Mouse (Mus musculus) cerebral cortex, adult 2 months (tissue): ENCODE data around the gene Acadvl.

ENCODE experiments used
- WGBS: fragments of 180-500 bp; shearing (Covaris S2); methylation state at CpG from one replicate; pipeline ENCODE4 v1.1.7; 2018; 5-methylcytosine and 5-hydroxymethylcytosine counted together

Acadvl gene

GRCm38 (mm10) chr11:69980196-69981140, 34.7 kb downstream of the Acadvl start:
- under 1% methylated on average over 43 of the region's 60 CpGs for WGBS

GRCm38 (mm10) chr11:69979827-69980195, 35.4 kb downstream of the Acadvl start:
- WGBS = 1% methylated on average over 16 of the region's 16 CpGs

- 78% methylated on average over 4 of the region's 4 CpGs for WGBS
Measured at GRCm38 (mm10) chr11:69976271-69976670, 38.9 kb downstream of the Acadvl start.

GRCm38 (mm10) chr11:69974907-69975306, 40.3 kb downstream of the Acadvl start:
- 94% methylated on average over 2 of the region's 2 CpGs for whole genome bisulfite sequencing

GRCm38 (mm10) chr11:69970775-69971174, 44.4 kb downstream of the Acadvl start:
- 79% methylated on average over 3 of the region's 3 CpGs for WGBS

GRCm38 (mm10) chr11:69970222-69970621, 45.0 kb downstream of the Acadvl start:
- 86% methylated on average over 6 of the region's 6 CpGs for WGBS

- 90% methylated on average over 4 of the region's 4 CpGs for WGBS
Measured at GRCm38 (mm10) chr11:69968793-69969192, 46.4 kb downstream of the Acadvl start.

GRCm38 (mm10) chr11:69966860-69967517, 48.2 kb downstream of the Acadvl start:
- WGBS = 38% methylated on average over 17 of the region's 17 CpGs

GRCm38 (mm10) chr11:69966006-69966859, 49.0 kb downstream of the Acadvl start:
- WGBS = 3% methylated on average over 59 of the region's 59 CpGs

- 4% methylated on average over 49 of the region's 49 CpGs for WGBS
Measured at GRCm38 (mm10) chr11:69965271-69966005, 49.8 kb downstream of the Acadvl start.

GRCm38 (mm10) chr11:69964650-69965270, 50.5 kb downstream of the Acadvl start, which contains the start of gene Cldn7:
Cldn7 (plus strand) TSS chr11:69964779.
- WGBS = 20% methylated on average over 24 of the region's 24 CpGs

GRCm38 (mm10) chr11:69961841-69962240, 53.4 kb downstream of the Acadvl start:
- 47% methylated on average over 5 of the region's 5 CpGs for WGBS

GRCm38 (mm10) chr11:69960616-69961015, 54.6 kb downstream of the Acadvl start:
- 31% methylated on average over 5 of the region's 5 CpGs for WGBS
